9 mouse cellular contexts compared by ENCODE assay signal in the genomic region with DNA sequence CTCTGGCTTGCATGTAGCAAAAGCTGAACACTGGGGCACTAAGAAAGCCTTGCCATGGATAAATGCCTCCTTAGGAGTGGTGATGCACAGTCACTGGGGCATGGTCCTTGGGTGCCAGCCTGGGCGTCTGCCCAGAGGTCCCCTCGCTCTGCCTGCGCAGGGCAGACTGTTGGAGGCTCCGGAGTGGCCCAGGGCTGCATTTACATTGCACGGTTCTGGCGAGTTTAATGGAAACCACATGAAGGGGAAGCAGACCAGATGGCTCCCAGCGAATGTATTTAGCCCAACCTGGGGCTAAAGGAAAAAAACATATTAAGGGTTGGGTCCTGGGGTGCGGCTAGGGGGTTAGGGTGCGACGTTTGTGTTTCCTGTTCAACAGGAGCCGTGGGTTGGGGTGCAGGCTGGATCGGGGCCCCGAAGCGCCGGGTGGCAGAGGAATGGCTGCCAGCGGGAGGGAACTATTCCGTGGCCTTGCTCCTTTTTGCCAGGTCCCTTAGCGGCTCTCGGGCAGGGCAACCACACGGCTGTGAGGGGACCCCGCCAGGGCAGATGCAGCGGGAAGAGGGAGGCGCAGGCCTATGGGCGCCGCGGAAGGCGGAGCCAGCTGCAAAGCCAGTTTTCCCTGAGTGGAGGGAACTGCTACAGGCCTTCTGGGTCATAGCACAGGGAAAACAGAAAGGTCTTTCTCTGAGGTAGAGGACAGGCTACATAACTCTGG. TPM values are rescaled to one million over a fixed set of nuclear protein-coding genes. Genes with fewer than 3 reads are reported as not detected.
DNase-seq lines count a peak whose midpoint lies in the region; ATAC-seq and TF ChIP-seq lines count a peak whose summit lies in the region.
"Had no signal": no experiment of that assay in that cellular context is flagged by ENCODE, and none has a peak within 500 bp of the region (broad histone marks: within the 10 kb centered on the region; RNA-seq: fewer than 3 reads in every experiment).

No protein-coding gene starts in this region.

- H3K4me2 ChIP-seq in embryonic facial prominence, embryonic 11.5 days (ENCODE audit: low read depth, low read length) = peak overlapping the region; percentile 47
- peak overlapping the region; percentile 72 for H3K4me2 ChIP-seq in heart, embryonic 12.5 days
- H3K4me2 ChIP-seq in stomach, embryonic 15.5 days = peak overlapping the region; percentile 67

- no peaks in the 10 kb centered on the region for H3K36me3 ChIP-seq in ES-Bruce4 (ENCODE audit: control insufficient read depth, insufficient read depth, low read length, poor library complexity, severe bottlenecking)
- no peaks in the 10 kb centered on the region for H3K36me3 ChIP-seq in embryonic facial prominence, embryonic 11.5 days (replicated peaks; ENCODE audit: control insufficient read depth, insufficient read depth, low read depth, low read length)
- no peaks in the 10 kb centered on the region for H3K36me3 ChIP-seq in heart, embryonic 12.5 days
- no peaks in the 10 kb centered on the region for H3K36me3 ChIP-seq in stomach, embryonic 15.5 days

- TF ChIP-seq POLR2A in ES-Bruce4 (IDR thresholded peaks at IDR 0.05; ENCODE audit: insufficient read depth, low read length) = no peak

- H3K4me1 ChIP-seq in ES-Bruce4 (ENCODE audit: control insufficient read depth, insufficient read depth, low read length) = peaks cover 2% of the 10 kb centered on the region
- peaks cover 4% of the 10 kb centered on the region for H3K4me1 ChIP-seq in embryonic facial prominence, embryonic 11.5 days (ENCODE audit: control insufficient read depth, insufficient read depth, low read length)
- H3K4me1 ChIP-seq in heart, embryonic 12.5 days (replicated peaks) = peaks cover 40% of the 10 kb centered on the region
- H3K4me1 ChIP-seq in stomach, embryonic 15.5 days = peaks cover 11% of the 10 kb centered on the region

- peak overlapping the region; percentile 83 for H3K9ac ChIP-seq in ES-Bruce4 (ENCODE audit: low read depth, poor library complexity, severe bottlenecking)
- H3K9ac ChIP-seq in embryonic facial prominence, embryonic 11.5 days (replicated peaks; ENCODE audit: low read length) = peak overlapping the region; percentile 60
- peak overlapping the region; percentile 75 for H3K9ac ChIP-seq in heart, embryonic 12.5 days
- H3K9ac ChIP-seq in stomach, embryonic 15.5 days = peak overlapping the region; percentile 30; the same call in 1 of the 2 replicates

- 1% methylated on average over 27 of the region's 27 CpGs for WGBS in embryonic facial prominence, embryonic 11.5 days
- WGBS in heart, embryonic 12.5 days = 6% methylated on average over 27 of the region's 27 CpGs
- 6% methylated on average over 27 of the region's 27 CpGs for WGBS in stomach, embryonic 15.5 days

- ATAC-seq in embryonic facial prominence, embryonic 11.5 days (replicated peaks; ENCODE audit: insufficient number of reproducible peaks, low FRiP score, low TSS enrichment, low read depth) = peak; percentile 85
- peak; percentile 71 for ATAC-seq in heart, embryonic 12.5 days (ENCODE audit: insufficient number of reproducible peaks, low FRiP score)
- peak; percentile 71 for ATAC-seq in stomach, embryonic 15.5 days (ENCODE audit: insufficient read depth, low FRiP score, low read depth)

- peak; percentile 67 for DNase-seq in adrenal gland, adult 2 months
- peak; percentile 88 for DNase-seq in embryonic facial prominence, embryonic 11.5 days (ENCODE audit: low spot score)
- DNase-seq in kidney, postnatal 10 days = peak; percentile 60
- DNase-seq in lung, postnatal 4 days = peak; percentile 58 to 63
- DNase-seq in spleen, postnatal 36 days (ENCODE audit: low spot score in 2 of 2) = no peak

- no peak for TF ChIP-seq CTCF in ES-Bruce4 (IDR thresholded peaks at IDR 0.05; ENCODE audit: low read depth, low read length)

- TF ChIP-seq EP300 in ES-Bruce4 (IDR thresholded peaks at IDR 0.05; ENCODE audit: insufficient read depth, low read depth, low read length) = no peak

- H3K4me3 ChIP-seq in ES-Bruce4 (ENCODE audit: low read depth, low read length) = peak overlapping the region; percentile 51
- peak overlapping the region; percentile 27 for H3K4me3 ChIP-seq in embryonic facial prominence, embryonic 11.5 days (ENCODE audit: low read depth, low read length)
- H3K4me3 ChIP-seq in heart, embryonic 12.5 days = peak overlapping the region; percentile 37
- peak overlapping the region; percentile 34 for H3K4me3 ChIP-seq in stomach, embryonic 15.5 days (replicated peaks)

- no peaks in the 10 kb centered on the region for H3K27me3 ChIP-seq in ES-Bruce4 (ENCODE audit: control insufficient read depth, insufficient read depth, low read length, poor library complexity, severe bottlenecking)
- H3K27me3 ChIP-seq in embryonic facial prominence, embryonic 11.5 days (ENCODE audit: control insufficient read depth, insufficient read depth, low read length) = no peaks in the 10 kb centered on the region
- H3K27me3 ChIP-seq in heart, embryonic 12.5 days (replicated peaks) = no peaks in the 10 kb centered on the region
- H3K27me3 ChIP-seq in stomach, embryonic 15.5 days (replicated peaks) = no peaks in the 10 kb centered on the region

- no peak overlapping the region for H3K27ac ChIP-seq in ES-Bruce4 (ENCODE audit: insufficient read depth, low read length)
- peak overlapping the region; percentile 95 for H3K27ac ChIP-seq in embryonic facial prominence, embryonic 11.5 days (replicated peaks; ENCODE audit: low read depth, low read length)
- peak overlapping the region; percentile 90 for H3K27ac ChIP-seq in heart, embryonic 12.5 days (ENCODE audit: poor library complexity, severe bottlenecking)
- H3K27ac ChIP-seq in stomach, embryonic 15.5 days = peak overlapping the region; percentile 92

- peaks cover 14% of the 10 kb centered on the region for H3K9me3 ChIP-seq in ES-Bruce4 (replicated peaks; ENCODE audit: control insufficient read depth, insufficient read depth, low read length, poor library complexity, severe bottlenecking)
- no peaks in the 10 kb centered on the region for H3K9me3 ChIP-seq in embryonic facial prominence, embryonic 11.5 days (replicated peaks; ENCODE audit: control insufficient read depth, low read length)
- peaks cover 6% of the 10 kb centered on the region; the same call in 1 of the 2 replicates for H3K9me3 ChIP-seq in heart, embryonic 12.5 days (replicated peaks)
- H3K9me3 ChIP-seq in stomach, embryonic 15.5 days = no peaks in the 10 kb centered on the region

RNA-seq across cellular contexts. Expression of a gene that starts 38.6 kb away (rescaled TPM):
- polyA plus RNA-seq in ES-Bruce4 (2011; ENCODE audit: insufficient read depth, insufficient read length, low read depth, missing spikeins) = not detected in 2 replicates
- not detected for total RNA-seq in adrenal gland, adult 2 months (2021)
- not detected in 2 replicates for polyA plus RNA-seq in adrenal gland, adult 2 months (2012; rRNA removed)
- polyA plus RNA-seq in embryonic facial prominence, embryonic 11.5 days (2014; fragmentation: Nextera tagmentation; extraction: Ambion mirVana) = not detected in 2 replicates
- polyA plus RNA-seq in heart, embryonic 12.5 days (2016; fragmentation: Nextera tagmentation; extraction: Ambion mirVana) = not detected in 2 replicates
- not detected in 2 replicates for polyA plus RNA-seq in stomach, embryonic 15.5 days (2015; fragmentation: Nextera tagmentation; extraction: Ambion mirVana)
- total RNA-seq: layer of hippocampus, postnatal 14 days had no signal

Comparison
In these comparisons a context has a peak if more than half of its experiments do, and no peak if none do; other contexts are left out.
1. H3K9ac ChIP-seq: peak in every context shown above with its lines; median percentile 83 in ES-Bruce4; 75 in heart, embryonic 12.5 days; 60 in embryonic facial prominence, embryonic 11.5 days; 30 in stomach, embryonic 15.5 days.
2. DNase-seq: peak in adrenal gland, adult 2 months (single experiment), embryonic facial prominence, embryonic 11.5 days (single experiment), kidney, postnatal 10 days (single experiment) and lung, postnatal 4 days (2 of 2); none in spleen, postnatal 36 days (0 of 2).
3. Peak in every context shown above with its lines, with median percentiles within 50 percentile points of each other: H3K4me3 ChIP-seq, ATAC-seq and H3K4me2 ChIP-seq.